Mouse (Mus musculus) hindbrain, embryonic 12.5 days (tissue): ENCODE results near the gene Cactin. TPM values are rescaled to one million over a fixed set of nuclear protein-coding genes. Genes with fewer than 3 reads are reported as not detected.

Experiments used
- ATAC-seq: fragments of 200-750 bp; cut with Nextera tagmentation; 2 replicates; pipeline ENCODE4 v1.8.0; 2017; ENCODE audit warnings: moderate TSS enrichment; ENCODE audit not compliant: low FRiP score
- H3K27ac ChIP-seq: fragments of 300-500 bp; sonication (generic); 2 replicates; pipeline ENCODE4 v1.5.1; 2016; ENCODE audit warnings: mild to moderate bottlenecking
- H3K27me3 ChIP-seq: fragments of 300-500 bp; sonication (generic); 2 replicates; pipeline ENCODE4 v1.6.1; 2016; ENCODE audit warnings: mild to moderate bottlenecking
- H3K36me3 ChIP-seq: fragments of 300-500 bp; sonication (generic); 2 replicates; pipeline ENCODE4 v1.6.1; 2016; ENCODE audit warnings: mild to moderate bottlenecking
- H3K4me1 ChIP-seq: fragments of 300-500 bp; sonication (generic); 2 replicates; pipeline ENCODE4 v1.6.1; 2016
- H3K4me2 ChIP-seq: fragments of 300-500 bp; sonication (generic); replicated peaks from 2 replicates; pipeline ENCODE4 v1.6.1; 2016; ENCODE audit warnings: mild to moderate bottlenecking
- H3K4me3 ChIP-seq: fragments of 300-500 bp; sonication (generic); 2 replicates; pipeline ENCODE4 v1.5.1; 2016; ENCODE audit warnings: mild to moderate bottlenecking
- H3K9ac ChIP-seq: fragments of 300-500 bp; sonication (generic); 2 replicates; pipeline ENCODE4 v1.6.1; 2016; ENCODE audit warnings: mild to moderate bottlenecking, moderate library complexity
- H3K9me3 ChIP-seq: fragments of 300-500 bp; sonication (generic); replicated peaks from 2 replicates; pipeline ENCODE4 v1.6.1; 2016; ENCODE audit warnings: mild to moderate bottlenecking
- WGBS: fragments of 180-500 bp; shearing (Covaris S2); methylation state at CpG from one replicate; pipeline ENCODE4 v1.1.7; 2016; 5-methylcytosine and 5-hydroxymethylcytosine counted together
- polyA plus RNA-seq: library from polyadenylated mRNA; unstranded; fragments of >200 nt; fragmentation: Nextera tagmentation; extraction: Ambion mirVana; gene quantifications from 2 replicates; pipeline ENCODE4 v1.2.1, GENCODE M21; 2016

Gene Cactin
- polyA plus RNA-seq, result 53.3 and 54.5 TPM in 2 replicates

DNA sequence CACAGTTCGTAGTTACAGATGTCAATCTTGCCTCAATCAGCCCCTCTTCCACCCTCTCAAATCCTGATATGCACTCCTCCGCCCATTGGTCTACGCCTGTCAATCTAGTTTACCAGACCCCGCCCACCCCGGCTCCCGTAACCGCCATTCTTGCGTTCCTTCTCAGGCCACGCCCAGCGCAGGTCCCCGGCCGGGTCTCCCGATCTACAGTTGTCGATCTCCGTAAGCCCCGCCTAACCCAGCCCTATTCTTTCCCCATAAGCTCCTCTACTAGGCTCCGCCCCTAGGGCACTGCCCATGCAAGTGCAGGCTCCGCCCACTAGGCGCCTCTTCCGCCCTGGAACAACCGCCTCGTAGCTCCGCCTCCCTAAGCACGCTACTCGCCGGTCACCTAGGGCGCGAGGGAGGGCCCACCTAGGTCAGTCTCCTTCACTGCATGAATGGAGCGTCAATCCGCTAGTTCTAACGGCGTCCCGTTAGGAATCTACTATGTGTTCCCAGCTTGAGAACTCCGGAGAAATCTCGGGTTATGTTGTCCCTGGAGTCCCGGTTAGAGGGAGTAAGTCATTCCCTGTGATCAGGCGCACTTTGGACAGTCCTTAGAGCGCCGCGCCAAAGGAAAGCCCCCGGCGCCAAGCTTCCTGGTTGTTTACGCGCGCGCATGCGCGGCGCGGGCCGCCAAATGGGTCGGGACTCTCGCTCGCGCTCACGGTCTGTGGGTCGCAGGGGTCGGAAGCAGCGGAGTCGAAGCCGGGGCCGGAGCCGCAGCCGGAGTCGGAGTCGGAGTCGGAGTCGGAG, at the start of gene Cactin:
TSS of gene Cactin (plus strand) at position 554 of the 798 bp plus-strand sequence.
- Histone ChIP-seq H3K27ac (peak within 1 kb of the TSS; percentile 92), H3K4me3 (peak within 1 kb of the TSS; percentile 95), H3K4me2 (peak within 1 kb of the TSS; percentile 85), H3K27me3 (no peaks in the 10 kb centered on the region), H3K9me3 (no peaks in the 10 kb centered on the region), H3K9ac (peak within 1 kb of the TSS; percentile 91), H3K36me3 (peaks cover 60% of the 10 kb centered on the region), H3K4me1 (peaks cover 39% of the 10 kb centered on the region)
- WGBS, result 1% methylated on average over 67 of the region's 68 CpGs
- ATAC-seq, result peak; percentile 94

DNA sequence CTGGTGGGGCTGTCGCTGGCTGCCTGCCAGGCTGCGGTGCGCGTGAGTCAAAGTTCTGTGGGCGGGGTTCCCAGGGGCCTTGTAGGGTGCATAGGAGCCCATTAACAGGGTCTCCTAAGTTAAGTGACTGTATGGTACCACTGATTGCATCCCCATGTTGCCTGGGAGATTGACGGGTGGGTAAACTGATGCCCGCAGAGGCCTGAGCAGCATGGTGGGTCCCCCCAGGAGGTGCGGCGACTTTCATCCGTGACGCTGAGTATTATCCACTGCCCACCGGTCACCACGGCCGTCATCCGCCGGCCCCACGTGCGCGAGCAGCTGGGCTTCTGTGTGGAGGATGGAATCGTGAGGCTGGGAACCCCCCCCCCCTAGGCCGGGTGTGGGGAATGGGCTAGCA, 48.5 kb upstream of the Cactin start:
- peaks cover 33% of the 10 kb centered on the region for H3K36me3 ChIP-seq
- no peak overlapping the region for H3K4me2 ChIP-seq
- H3K4me3 ChIP-seq, result no peak overlapping the region
- ATAC-seq, result no peak
- no peak overlapping the region for H3K9ac ChIP-seq
- peaks cover 2% of the 10 kb centered on the region; the same call in 1 of the 2 replicates for H3K9me3 ChIP-seq
- 92% methylated on average over 21 of the region's 21 CpGs for WGBS
- H3K27me3 ChIP-seq, result no peaks in the 10 kb centered on the region
- no peak overlapping the region for H3K27ac ChIP-seq
- H3K4me1 ChIP-seq, result peaks cover 9% of the 10 kb centered on the region

DNA sequence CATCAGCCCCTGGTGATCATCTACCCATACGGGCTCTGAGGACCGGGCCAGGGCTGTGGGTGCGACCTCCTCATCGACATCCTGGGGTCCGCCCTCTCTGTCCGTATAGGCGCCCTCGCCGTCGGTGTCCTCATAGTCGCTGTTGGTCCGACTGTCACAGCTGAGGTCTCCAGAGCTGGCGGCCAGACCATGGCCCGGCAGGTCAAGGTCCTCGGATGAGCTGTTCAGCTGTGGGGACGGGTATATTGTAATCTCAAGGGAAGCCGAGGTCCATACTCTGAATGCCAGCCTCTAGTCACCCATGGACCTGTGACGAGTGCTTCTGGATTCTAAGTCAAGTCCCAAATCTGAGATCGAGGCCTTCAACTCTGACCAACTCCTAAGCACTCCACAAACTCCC, 47.1 kb upstream of the Cactin start:
- no peak for ATAC-seq
- Histone ChIP-seq H3K27ac (no peak overlapping the region), H3K9ac (no peak overlapping the region), H3K9me3 (peaks cover 2% of the 10 kb centered on the region; the same call in 1 of the 2 replicates), H3K4me2 (no peak overlapping the region), H3K4me3 (no peak overlapping the region), H3K27me3 (0 out of 2 replicates have a peak, but pooled peaks cover under 1% of the 10 kb centered on the region), H3K4me1 (peaks cover 2% of the 10 kb centered on the region), H3K36me3 (peaks cover 33% of the 10 kb centered on the region)
- WGBS, result 94% methylated on average over 19 of the region's 19 CpGs

DNA sequence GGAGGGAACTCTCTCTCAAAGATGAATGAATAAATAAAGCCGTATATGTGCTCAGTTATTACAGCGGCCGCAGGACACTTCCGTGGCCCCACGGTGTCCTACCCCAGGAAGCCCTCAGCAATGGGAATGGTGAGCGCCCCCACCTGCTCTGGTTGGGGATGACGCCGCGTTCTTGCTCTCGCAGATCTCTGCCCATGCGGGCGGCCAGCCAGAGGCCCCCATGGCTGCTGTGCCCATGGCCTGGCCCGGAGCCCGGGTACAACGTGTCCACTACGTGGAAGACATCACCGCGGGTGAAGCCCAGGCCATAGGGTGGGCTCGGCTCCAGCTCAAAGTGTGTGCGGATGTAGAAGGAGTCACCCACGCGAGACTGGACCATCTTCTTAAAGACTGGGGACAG, 43.2 kb upstream of the Cactin start:
- no peak overlapping the region for H3K9ac ChIP-seq
- 75% methylated on average over 22 of the region's 22 CpGs for WGBS
- peaks cover 12% of the 10 kb centered on the region for H3K36me3 ChIP-seq
- ATAC-seq, result no peak
- H3K27ac ChIP-seq, result no peak overlapping the region
- peaks cover 23% of the 10 kb centered on the region for H3K27me3 ChIP-seq
- H3K4me1 ChIP-seq, result no peaks in the 10 kb centered on the region
- H3K4me3 ChIP-seq, result no peak overlapping the region
- peaks cover 2% of the 10 kb centered on the region; the same call in 1 of the 2 replicates for H3K9me3 ChIP-seq
- H3K4me2 ChIP-seq, result no peak overlapping the region

DNA sequence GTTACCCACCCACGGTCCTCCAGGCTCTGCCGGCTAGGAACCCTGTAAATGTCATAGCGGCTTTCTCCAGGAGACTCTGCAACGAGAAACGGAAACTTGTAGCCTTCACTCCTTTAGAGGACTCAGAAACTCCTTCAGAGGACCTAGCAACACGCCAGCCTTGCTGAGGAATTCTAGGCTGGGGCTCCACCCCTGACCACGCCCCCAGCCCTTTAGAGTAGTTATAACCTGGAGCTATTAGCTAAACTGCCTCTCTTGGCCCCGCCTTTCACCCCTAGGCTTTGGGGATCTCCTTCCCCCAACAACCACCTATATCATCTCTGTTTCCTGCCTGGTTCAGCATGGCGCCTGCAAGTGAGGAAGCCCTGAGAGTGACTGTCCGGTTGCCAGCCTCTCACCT, 41.4 kb upstream of the Cactin start:
- Histone ChIP-seq H3K27ac (no peak overlapping the region), H3K4me1 (0 out of 2 replicates have a peak, but pooled peaks cover 1% of the 10 kb centered on the region), H3K27me3 (peaks cover 41% of the 10 kb centered on the region), H3K9me3 (peaks cover 2% of the 10 kb centered on the region; the same call in 1 of the 2 replicates), H3K4me2 (no peak overlapping the region), H3K36me3 (no peaks in the 10 kb centered on the region), H3K9ac (no peak overlapping the region), H3K4me3 (no peak overlapping the region)
- ATAC-seq, result no peak
- 42% methylated on average over 10 of the region's 10 CpGs for WGBS

DNA sequence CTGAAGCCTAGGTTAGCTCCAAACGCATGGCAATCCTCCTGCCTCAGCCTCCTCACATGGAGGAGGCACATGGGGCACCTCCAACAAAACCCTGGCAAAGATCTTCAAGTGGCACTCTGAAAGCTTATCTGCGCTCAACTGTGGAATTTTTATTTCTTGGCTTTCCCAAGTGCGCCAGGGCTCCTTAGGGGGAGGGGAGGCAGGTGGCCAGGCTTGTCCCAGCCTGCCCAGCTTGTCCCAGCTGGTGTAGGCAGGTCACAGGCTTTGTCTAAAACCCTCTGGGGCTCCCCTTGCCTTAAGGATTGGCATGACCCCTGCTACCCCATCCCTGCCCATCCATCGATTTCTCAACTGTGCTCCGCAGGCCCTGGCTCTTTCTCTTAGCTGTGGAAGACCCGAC, 36.7 kb upstream of the Cactin start:
- Histone ChIP-seq H3K4me3 (no peak overlapping the region), H3K4me1 (peaks cover 11% of the 10 kb centered on the region; the same call in 1 of the 2 replicates), H3K36me3 (no peaks in the 10 kb centered on the region), H3K4me2 (no peak overlapping the region), H3K9ac (no peak overlapping the region), H3K27ac (no peak overlapping the region), H3K27me3 (peaks cover 59% of the 10 kb centered on the region), H3K9me3 (no peaks in the 10 kb centered on the region)
- ATAC-seq, result no peak
- 53% methylated on average over 6 of the region's 6 CpGs for WGBS

DNA sequence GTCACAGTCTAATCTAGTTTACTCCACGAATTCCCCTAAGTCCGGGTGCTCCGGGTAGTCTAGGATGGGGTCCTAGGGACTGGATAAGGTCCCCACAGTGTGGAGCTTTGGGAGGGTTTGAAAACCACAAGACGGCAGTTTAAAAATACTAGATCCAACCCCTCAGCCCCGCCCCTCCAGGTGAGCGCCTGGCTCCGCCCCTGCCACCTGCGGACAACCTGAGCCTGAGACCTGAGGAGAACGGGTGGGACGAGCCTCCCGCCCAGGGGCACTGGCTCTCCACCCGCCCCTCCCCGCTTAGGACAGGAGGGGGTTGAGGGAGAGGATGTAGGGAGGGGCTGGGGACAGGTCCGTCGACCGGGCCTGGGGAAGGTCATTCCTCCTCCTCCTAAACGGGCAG, 36.2 kb upstream of the Cactin start:
- Histone ChIP-seq H3K27ac (no peak overlapping the region), H3K9me3 (no peaks in the 10 kb centered on the region), H3K4me1 (peaks cover 11% of the 10 kb centered on the region), H3K4me3 (no peak overlapping the region), H3K36me3 (no peaks in the 10 kb centered on the region), H3K4me2 (peak overlapping the region; percentile 81; the same call in 1 of the 2 replicates), H3K27me3 (peaks cover 58% of the 10 kb centered on the region), H3K9ac (no peak overlapping the region)
- WGBS, result 14% methylated on average over 17 of the region's 17 CpGs
- no peak for ATAC-seq

DNA sequence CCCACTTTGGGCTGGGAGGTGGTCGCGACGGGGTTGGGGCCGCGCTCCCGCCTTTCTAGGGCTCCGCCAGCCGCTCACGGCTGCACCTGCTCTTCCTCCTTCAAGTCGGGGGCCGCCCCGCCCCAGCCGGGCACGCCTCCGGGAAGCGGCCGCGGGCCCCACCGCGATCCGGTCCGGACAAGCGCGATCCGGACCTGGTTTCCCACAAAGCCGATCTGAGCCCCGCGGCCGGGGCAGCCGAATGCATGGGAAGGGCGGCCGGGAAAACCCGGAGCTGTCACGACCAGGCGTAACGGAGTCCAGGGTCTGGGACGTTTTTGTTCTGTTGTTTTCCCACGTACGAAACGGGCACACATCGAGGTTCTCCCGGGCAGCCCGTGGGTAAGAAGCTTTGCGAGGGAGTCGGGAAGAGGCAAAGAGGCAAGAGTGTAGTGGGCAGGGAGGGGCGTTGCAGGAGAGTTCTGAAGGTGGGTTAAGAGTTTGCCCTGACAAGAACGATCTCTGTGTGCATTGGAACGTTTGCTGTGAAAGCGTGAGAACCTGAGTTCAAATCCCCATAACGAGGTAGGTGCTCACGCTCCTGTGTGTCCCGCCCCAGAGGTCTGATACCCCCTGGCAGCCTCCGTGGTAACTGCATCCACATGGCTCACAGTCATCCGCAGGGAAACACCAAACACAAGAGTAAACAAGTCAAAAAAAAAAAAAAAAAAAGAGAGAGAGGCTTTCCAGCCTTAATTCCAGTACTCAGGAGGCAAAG, 35.0 kb upstream of the Cactin start:
- Histone ChIP-seq H3K9me3 (no peaks in the 10 kb centered on the region), H3K4me1 (peaks cover 14% of the 10 kb centered on the region), H3K4me2 (peak overlapping the region; percentile 81), H3K4me3 (peak overlapping the region; percentile 50), H3K27ac (no peak overlapping the region), H3K9ac (peak overlapping the region; percentile 65), H3K27me3 (peaks cover 66% of the 10 kb centered on the region), H3K36me3 (no peaks in the 10 kb centered on the region)
- peak; percentile 62 for ATAC-seq
- WGBS, result 3% methylated on average over 54 of the region's 54 CpGs

DNA sequence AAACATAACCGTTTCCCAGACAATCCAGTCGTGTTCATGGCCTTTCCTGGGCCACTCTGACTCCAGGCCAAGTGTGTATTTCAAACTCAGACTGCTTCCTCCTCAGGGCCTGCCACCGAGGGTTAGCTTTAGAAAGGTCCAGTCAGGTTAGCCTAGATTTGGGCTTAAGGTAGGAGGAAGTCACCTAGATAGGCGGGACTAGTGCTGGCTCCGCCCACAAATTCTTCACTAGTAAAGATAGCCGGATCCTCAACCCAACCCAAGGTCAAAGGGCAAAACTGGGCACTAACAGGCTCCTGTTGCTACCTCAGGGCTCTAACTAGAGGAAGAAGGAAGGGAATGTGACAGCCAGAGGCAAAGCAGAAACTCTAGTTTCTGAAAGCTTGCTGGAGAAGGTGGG, 34.3 kb upstream of the Cactin start:
- 52% methylated on average over 6 of the region's 6 CpGs for WGBS
- H3K4me3 ChIP-seq, result no peak overlapping the region
- no peak overlapping the region for H3K9ac ChIP-seq
- peaks cover 18% of the 10 kb centered on the region for H3K4me1 ChIP-seq
- no peaks in the 10 kb centered on the region for H3K36me3 ChIP-seq
- peaks cover 66% of the 10 kb centered on the region for H3K27me3 ChIP-seq
- H3K4me2 ChIP-seq, result no peak overlapping the region
- ATAC-seq, result no peak
- H3K9me3 ChIP-seq, result no peaks in the 10 kb centered on the region
- no peak overlapping the region for H3K27ac ChIP-seq

DNA sequence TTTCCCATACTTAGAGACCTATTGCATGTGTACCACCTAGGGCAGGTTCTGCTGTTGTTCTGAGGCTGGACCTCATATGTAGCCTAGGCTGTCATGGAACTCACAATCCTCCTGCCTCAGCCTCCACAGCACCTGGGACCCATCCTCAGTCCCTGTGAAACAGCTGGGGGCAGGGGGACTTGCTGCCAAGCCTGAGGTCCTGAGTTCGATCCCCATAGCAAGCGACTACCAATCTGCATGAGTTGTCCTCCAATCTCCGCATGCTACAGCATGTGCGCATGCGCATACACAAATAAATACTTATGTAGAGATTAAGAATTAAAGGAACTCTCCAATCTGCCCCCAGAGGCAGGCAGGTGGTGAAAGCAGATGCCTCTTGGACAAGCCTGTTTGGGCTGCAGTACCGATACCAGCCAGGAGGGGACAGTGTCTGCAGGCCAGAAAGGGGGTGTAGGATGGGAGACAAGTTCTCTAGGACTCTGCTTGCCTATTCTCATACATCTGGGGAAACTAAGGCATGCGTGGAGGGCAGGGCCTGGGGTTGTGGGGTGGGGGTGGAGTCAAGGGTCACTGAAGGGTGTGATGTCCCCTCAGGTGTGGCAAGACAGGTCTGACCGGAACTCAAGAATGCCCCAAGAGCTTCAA, 33.3 kb upstream of the Cactin start:
- H3K27me3 ChIP-seq, result peaks cover 62% of the 10 kb centered on the region
- no peaks in the 10 kb centered on the region for H3K9me3 ChIP-seq
- H3K9ac ChIP-seq, result no peak overlapping the region
- H3K4me3 ChIP-seq, result no peak overlapping the region
- WGBS, result 65% methylated on average over 8 of the region's 8 CpGs
- no peak overlapping the region for H3K27ac ChIP-seq
- H3K4me2 ChIP-seq, result no peak overlapping the region
- no peak for ATAC-seq
- no peaks in the 10 kb centered on the region for H3K36me3 ChIP-seq
- peaks cover 18% of the 10 kb centered on the region for H3K4me1 ChIP-seq

DNA sequence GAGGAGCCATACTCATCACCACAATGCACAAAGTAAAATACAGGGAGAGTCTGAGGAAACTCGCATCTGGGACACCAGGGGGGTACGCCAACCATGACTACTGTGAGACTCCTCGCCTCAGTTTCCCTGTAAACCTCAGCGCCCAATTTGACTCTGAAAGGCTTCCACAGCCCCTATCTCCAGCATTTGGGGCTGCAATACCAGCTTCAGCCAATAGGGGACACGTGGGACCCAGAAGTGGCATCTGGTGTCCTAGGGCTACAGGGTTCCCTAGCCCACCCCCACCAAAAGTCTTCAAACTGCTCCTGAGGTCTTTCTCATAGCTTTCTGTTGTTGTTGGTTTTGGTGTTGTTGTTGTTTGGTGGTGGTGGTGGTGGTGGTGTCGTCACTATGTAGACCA, 32.3 kb upstream of the Cactin start:
- Histone ChIP-seq H3K27me3 (peaks cover 53% of the 10 kb centered on the region), H3K9me3 (no peaks in the 10 kb centered on the region)
- WGBS, result 43% methylated on average over 6 of the region's 6 CpGs

DNA sequence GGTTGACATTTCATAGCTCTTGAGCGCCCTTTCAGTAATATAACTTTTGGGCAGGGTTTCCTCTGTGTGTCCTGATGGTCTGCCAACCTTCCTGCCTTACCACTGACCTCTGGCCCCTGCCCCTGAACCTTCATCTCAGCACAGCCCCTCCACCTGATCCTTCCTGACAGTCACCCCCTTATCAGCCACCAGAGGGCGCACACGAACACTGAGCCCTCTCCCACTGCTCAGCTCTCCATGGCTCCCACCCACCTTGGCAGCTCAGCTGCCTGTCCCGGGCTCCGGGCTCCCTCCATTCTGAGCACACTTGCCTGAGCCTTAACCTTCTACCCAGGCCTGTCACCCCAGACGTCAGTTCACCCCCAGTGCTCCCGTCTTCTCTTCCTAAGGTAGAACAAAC, 31.6 kb upstream of the Cactin start:
- H3K9ac ChIP-seq, result no peak overlapping the region
- H3K27ac ChIP-seq, result no peak overlapping the region
- H3K4me2 ChIP-seq, result peak overlapping the region; percentile 24; the same call in 1 of the 2 replicates
- no peak for ATAC-seq
- peaks cover 26% of the 10 kb centered on the region for H3K4me1 ChIP-seq
- no peaks in the 10 kb centered on the region for H3K9me3 ChIP-seq
- WGBS, result 4% methylated on average over 7 of the region's 7 CpGs
- H3K4me3 ChIP-seq, result no peak overlapping the region
- H3K27me3 ChIP-seq, result peaks cover 47% of the 10 kb centered on the region
- H3K36me3 ChIP-seq, result no peaks in the 10 kb centered on the region

More for the DNA sequence above, 32.3 kb upstream of the Cactin start:
- peaks cover 19% of the 10 kb centered on the region for H3K4me1 ChIP-seq
- H3K36me3 ChIP-seq, result no peaks in the 10 kb centered on the region
- no peak overlapping the region for H3K27ac ChIP-seq
- no peak overlapping the region for H3K4me3 ChIP-seq
- H3K9ac ChIP-seq, result no peak overlapping the region
- H3K4me2 ChIP-seq, result no peak overlapping the region
- no peak for ATAC-seq
